Mouse (Mus musculus) MEL (cell line): ENCODE measurements around the gene Cipc. TPM values are rescaled to one million over a fixed set of nuclear protein-coding genes. Genes with fewer than 3 reads are reported as not detected.

ENCODE experiments used
- DNase-seq: peaks from one replicate; pipeline ENCODE4 v3.0.0; 2011; ENCODE audit warnings: low read depth, low spot score
- H3K27ac ChIP-seq: 2 replicates; pipeline ENCODE4 v1.5.1; 2012; ENCODE audit warnings: low read depth, mild to moderate bottlenecking, control low read depth, low read length, moderate library complexity; ENCODE audit not compliant: control insufficient read depth
- H3K27me3 ChIP-seq, 2 experiments: fragments of 150-350 bp in 1 of 2; sonication (generic) in 1 of 2; 2 replicates each; pipeline ENCODE4 v1.6.1; 2012; ENCODE audit warnings: low read length in 2 of 2, mild to moderate bottlenecking in 2 of 2, improper control_type of control experiment in 1 of 2, moderate library complexity in 1 of 2; ENCODE audit not compliant: insufficient read depth in 2 of 2, control insufficient read depth in 1 of 2
- H3K36me3 ChIP-seq, 2 experiments: 2 replicates each; pipeline ENCODE4 v1.6.1; 2012 to 2014; ENCODE audit warnings: low read length in 2 of 2, improper control_type of control experiment in 1 of 2, inconsistent platforms in 1 of 2, mild to moderate bottlenecking in 1 of 2; ENCODE audit not compliant: insufficient read depth in 2 of 2, control insufficient read depth in 1 of 2
- H3K4me1 ChIP-seq, 2 experiments: fragments of 150-350 bp in 1 of 2; sonication (generic) in 1 of 2; 2 replicates each; pipeline ENCODE4 v1.6.1; 2012; ENCODE audit warnings: low read length in 2 of 2, improper control_type of control experiment in 1 of 2, mild to moderate bottlenecking in 1 of 2; ENCODE audit not compliant: insufficient read depth in 2 of 2, control insufficient read depth in 1 of 2
- H3K4me3 ChIP-seq, 2 experiments: fragments of 150-350 bp in 1 of 2; sonication (generic) in 1 of 2; 2 replicates each; pipeline ENCODE4 v1.5.1; 2012; ENCODE audit warnings: low read depth in 2 of 2, low read length in 2 of 2, mild to moderate bottlenecking in 2 of 2, moderate library complexity in 2 of 2, control low read depth in 1 of 2, improper control_type of control experiment in 1 of 2; ENCODE audit not compliant: control insufficient read depth in 1 of 2, insufficient read depth in 1 of 2
- H3K79me2 ChIP-seq: 2 replicates; pipeline ENCODE4 v1.6.1; 2012; ENCODE audit warnings: mild to moderate bottlenecking, low read length, moderate library complexity; ENCODE audit not compliant: control insufficient read depth, poor library complexity, insufficient read depth
- H3K9ac ChIP-seq: 2 replicates; pipeline ENCODE4 v1.6.1; 2012; ENCODE audit warnings: low read depth, mild to moderate bottlenecking, control low read depth, low read length, moderate library complexity; ENCODE audit not compliant: control insufficient read depth, poor library complexity, severe bottlenecking
- H3K9me3 ChIP-seq: fragments of 150-350 bp; sonication (generic); replicated peaks from 2 replicates; pipeline ENCODE4 v1.6.1; 2012; ENCODE audit warnings: mild to moderate bottlenecking, low read length, improper control_type of control experiment, moderate library complexity; ENCODE audit not compliant: insufficient read depth
- CHD1 ChIP-seq: IDR thresholded peaks from 2 replicates; pipeline ENCODE4 v1.6.1; 2012; ENCODE audit warnings: low read depth, mild to moderate bottlenecking, inconsistent platforms, low read length, improper control_type of control experiment
- CHD2 ChIP-seq: IDR thresholded peaks from 2 replicates; pipeline ENCODE4 v1.6.1; 2011; ENCODE audit warnings: low read length, improper control_type of control experiment
- E2F4 ChIP-seq: IDR thresholded peaks from 2 replicates; pipeline ENCODE4 v1.6.1; 2011; ENCODE audit warnings: low read depth, low read length, improper control_type of control experiment, borderline replicate concordance
- ETS1 ChIP-seq: IDR thresholded peaks from 2 replicates; pipeline ENCODE4 v1.6.1; 2012; ENCODE audit warnings: low read depth, mild to moderate bottlenecking, inconsistent platforms, low read length, improper control_type of control experiment, moderate library complexity
- GABPA ChIP-seq: IDR thresholded peaks from 2 replicates; pipeline ENCODE4 v1.6.1; 2012; ENCODE audit warnings: low read depth, mild to moderate bottlenecking, inconsistent platforms, low read length, improper control_type of control experiment, moderate library complexity
- KAT2A ChIP-seq: conservative IDR thresholded peaks from 2 replicates; pipeline ENCODE4 v1.6.1; 2012; ENCODE audit warnings: low read depth, low read length, improper control_type of control experiment, inconsistent platforms
- MAFK ChIP-seq: IDR thresholded peaks from 2 replicates; pipeline ENCODE4 v1.6.1; 2011; ENCODE audit warnings: low read depth, mild to moderate bottlenecking, low read length, improper control_type of control experiment, borderline replicate concordance
- MAX ChIP-seq: IDR thresholded peaks from 2 replicates; pipeline ENCODE4 v1.6.1; 2011; ENCODE audit warnings: low read length, improper control_type of control experiment
- MEF2A ChIP-seq: IDR thresholded peaks from 2 replicates; pipeline ENCODE4 v1.6.1; 2014; ENCODE audit warnings: low read depth, mild to moderate bottlenecking, inconsistent platforms, low read length, improper control_type of control experiment; ENCODE audit not compliant: poor library complexity, insufficient replicate concordance, severe bottlenecking; ENCODE audit errors: extremely low read depth
- MXI1 ChIP-seq: IDR thresholded peaks from 2 replicates; pipeline ENCODE4 v1.6.1; 2011; ENCODE audit warnings: mild to moderate bottlenecking, low read depth, low read length, improper control_type of control experiment
- MYC ChIP-seq: IDR thresholded peaks from 2 replicates; pipeline ENCODE4 v1.6.1; 2011; ENCODE audit warnings: low read depth, mild to moderate bottlenecking, low read length, improper control_type of control experiment, moderate library complexity
- POLR2A ChIP-seq, 2 experiments: IDR thresholded peaks; 2 replicates each; pipeline ENCODE4 v1.6.1; 2011 to 2012; ENCODE audit warnings: low read length in 2 of 2, mild to moderate bottlenecking in 2 of 2, control low read depth in 1 of 2, improper control_type of control experiment in 1 of 2, low read depth in 1 of 2, moderate library complexity in 1 of 2; ENCODE audit not compliant: control insufficient read depth in 1 of 2, insufficient read depth in 1 of 2, poor library complexity in 1 of 2
- POLR2AphosphoS5 ChIP-seq: IDR thresholded peaks from 2 replicates; pipeline ENCODE4 v1.6.1; 2012; ENCODE audit warnings: low read depth, borderline replicate concordance, mild to moderate bottlenecking, inconsistent platforms, low read length, moderate library complexity, mixed read lengths
- RCOR1 ChIP-seq: IDR thresholded peaks from 2 replicates; pipeline ENCODE4 v1.6.1; 2012; ENCODE audit warnings: low read depth, mild to moderate bottlenecking, inconsistent platforms, low read length, improper control_type of control experiment
- SIN3A ChIP-seq: IDR thresholded peaks from 2 replicates; pipeline ENCODE4 v1.6.1; 2012; ENCODE audit warnings: low read length, improper control_type of control experiment, inconsistent platforms
- TAL1 ChIP-seq: IDR thresholded peaks from 2 replicates; pipeline ENCODE4 v1.6.1; 2012; ENCODE audit warnings: mild to moderate bottlenecking, inconsistent platforms, low read length, moderate library complexity, mixed read lengths
- TBP ChIP-seq: IDR thresholded peaks from 2 replicates; pipeline ENCODE4 v1.8.0; 2011; ENCODE audit warnings: low read depth, low read length, improper control_type of control experiment
- TCF12 ChIP-seq: IDR thresholded peaks from 2 replicates; pipeline ENCODE4 v1.6.1; 2014; ENCODE audit warnings: low read depth, mild to moderate bottlenecking, inconsistent platforms, low read length, improper control_type of control experiment, moderate library complexity
- ZKSCAN1 ChIP-seq: IDR thresholded peaks from 2 replicates; pipeline ENCODE4 v1.6.1; 2012; ENCODE audit warnings: low read depth, mild to moderate bottlenecking, inconsistent platforms, low read length, improper control_type of control experiment, moderate library complexity
- ZMIZ1 ChIP-seq: IDR thresholded peaks from 2 replicates; pipeline ENCODE4 v1.6.1; 2012; ENCODE audit warnings: low read depth, mild to moderate bottlenecking, inconsistent platforms, low read length, improper control_type of control experiment, moderate library complexity
- polyA plus RNA-seq, 2 experiments: library from polyadenylated mRNA; stranded (reverse) in 1 of 2; unstranded in 1 of 2; fragments of >175 nt in 1 of 2; fragments of >200 nt in 1 of 2; gene quantifications; 2 replicates each; pipeline versions ENCODE4 v1.2.1 to v1.2.4; 2012; ENCODE audit warnings: low replicate concordance in 2 of 2, low read depth in 1 of 2; ENCODE audit not compliant: insufficient read length in 2 of 2, insufficient read depth in 1 of 2, missing spikeins in 1 of 2
- total RNA-seq: library from RNA; depleted of rRNA; stranded (reverse); fragments of 300-350 nt; gene quantifications from 2 replicates; pipeline ENCODE4 v1.2.3, GENCODE M21; 2012

The Cipc gene
- total and polyA plus RNA-seq, 3 experiments = 24.8 to 98.1 (median 27.5) TPM

DNA sequence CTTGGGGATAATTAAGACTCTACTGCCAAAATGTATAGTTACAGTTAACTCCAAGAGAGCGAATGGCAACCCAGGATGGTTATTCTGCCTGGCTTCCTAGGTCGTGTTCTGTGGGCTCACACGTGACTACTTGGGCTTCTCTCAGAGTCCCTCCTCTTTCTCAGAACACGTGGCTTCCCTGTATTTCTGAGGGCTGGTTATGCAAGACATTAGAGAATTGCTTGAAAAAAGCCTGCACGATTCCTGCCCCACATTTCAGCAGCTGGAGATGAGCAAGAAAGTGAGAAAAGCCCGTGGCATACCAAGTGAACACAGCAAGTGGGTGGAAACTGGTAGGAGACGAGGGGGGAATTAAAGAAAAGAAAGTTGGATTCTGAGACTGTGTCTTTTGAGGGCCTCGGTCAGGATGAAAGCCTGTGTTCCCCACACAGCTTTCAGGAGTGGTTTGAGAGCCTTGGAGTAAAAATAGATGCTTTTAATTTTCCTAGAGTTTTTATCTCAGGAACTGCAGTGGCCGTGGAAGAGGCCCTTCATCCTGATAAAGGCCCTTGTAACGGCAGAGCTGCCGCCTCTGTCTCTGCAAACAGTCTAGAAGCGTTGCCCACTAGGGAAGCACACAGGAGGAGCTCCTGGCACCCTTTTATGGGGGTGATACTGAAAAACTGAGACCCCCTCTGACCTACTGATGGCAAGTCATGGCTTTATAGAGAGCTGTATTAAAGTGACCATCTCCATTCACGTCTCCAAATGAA, 21.8 kb downstream of the Cipc start (continued):
- TF ChIP-seq MEF2A (no peak), ZMIZ1 (no peak), SIN3A (peak; percentile 74), MYC (peak; percentile 98), CHD1 (peak; percentile 90; the same call in 1 of the 2 replicates), RCOR1 (no peak), E2F4 (0 out of 2 replicates have a peak, but pooled peaks have one; percentile 39), ZKSCAN1 (no peak), CHD2 (no peak), POLR2A (IDR thresholded peaks at IDR 0.05; ENCODE audit: control insufficient read depth in 1 of 2, insufficient read depth in 1 of 2, low read depth in 1 of 2, low read length in 2 of 2, poor library complexity in 1 of 2) (peak in 1 of 2 experiments; percentile 35; a peak in 1 of 4 replicates), MAFK (no peak), TBP (no peak), MAX (peak; percentile 99), KAT2A (no peak), POLR2AphosphoS5 (no peak)

- Histone ChIP-seq H3K4me1 (peaks cover 20 to 41% of the 10 kb centered on the region in 2 experiments), H3K36me3 (peaks cover 0 to 24% of the 10 kb centered on the region in 2 experiments; a peak in 2 of 4 replicates), H3K27ac (peak overlapping the region; percentile 87), H3K4me3 (peak overlapping the region; percentile 20 to 46; a peak in 3 of 4 replicates), H3K27me3 (no peaks in the 10 kb centered on the region), H3K9me3 (no peaks in the 10 kb centered on the region), H3K79me2 (no peaks in the 10 kb centered on the region), H3K9ac (peak overlapping the region; percentile 72)
- no peak for DNase-seq
- TF ChIP-seq MXI1 (no peak), RCOR1 (no peak), KAT2A (no peak), TCF12 (no peak), CHD1 (no peak), MEF2A (no peak), ETS1 (no peak), MAX (no peak), TAL1 (no peak), GABPA (no peak)
- TF ChIP-seq, all 39 proteins: peak for 0
These were observed 22.4 kb downstream of the Cipc start for GRCm38 (mm10) chr12:86969220-86969601.
